12 mouse cellular contexts compared by ENCODE assay signal in genomic region chr16:7352808-7353207, GRCm38 (mm10).
A peak's percentile ranks its signal among the peaks of the same experiment; 100 is the strongest.
DNase-seq lines count a peak whose midpoint lies in the region; ATAC-seq and TF ChIP-seq lines count a peak whose summit lies in the region.
"Had no signal": no experiment of that assay in that cellular context is flagged by ENCODE, and none has a peak within 500 bp of the region (broad histone marks: within the 10 kb centered on the region; RNA-seq: fewer than 3 reads in every experiment).

No protein-coding gene starts in this region.

- no peaks in the 10 kb centered on the region for H3K36me3 ChIP-seq in hindbrain, embryonic 11.5 days (ENCODE audit: control insufficient read depth, insufficient read depth, low read length)
- no peaks in the 10 kb centered on the region for H3K36me3 ChIP-seq in heart, adult 2 months (ENCODE audit: control insufficient read depth, insufficient read depth, low read length)
- H3K36me3 ChIP-seq: limb, embryonic 10.5 days; liver, embryonic 15.5 days; midbrain, embryonic 12.5 days had no signal

- H3K4me3 ChIP-seq in hindbrain, embryonic 11.5 days (ENCODE audit: low read depth, low read length) = no peak overlapping the region
- no peak overlapping the region for H3K4me3 ChIP-seq in heart, adult 2 months
- H3K4me3 ChIP-seq: limb, embryonic 10.5 days; liver, embryonic 15.5 days; midbrain, embryonic 12.5 days had no signal

- no peaks in the 10 kb centered on the region for H3K27me3 ChIP-seq in hindbrain, embryonic 11.5 days (ENCODE audit: control insufficient read depth, insufficient read depth, low read length)
- H3K27me3 ChIP-seq in heart, adult 2 months (ENCODE audit: control insufficient read depth, insufficient read depth, low read length) = no peaks in the 10 kb centered on the region
- H3K27me3 ChIP-seq: liver, embryonic 15.5 days had no signal

- no peaks in the 10 kb centered on the region for H3K9me3 ChIP-seq in hindbrain, embryonic 11.5 days (ENCODE audit: control insufficient read depth, low read length)
- H3K9me3 ChIP-seq: limb, embryonic 10.5 days; liver, embryonic 15.5 days; midbrain, embryonic 12.5 days had no signal

- 70% methylated on average over 16 of the region's 16 CpGs for WGBS in hindbrain, embryonic 11.5 days
- 76% methylated on average over 16 of the region's 16 CpGs for WGBS in heart, adult 2 months

- TF ChIP-seq CTCF in heart, adult 2 months (IDR thresholded peaks at IDR 0.05) = no peak

- intact Hi-C loops in left cerebral cortex, postnatal 4 days (cut with DNase I) = no loop called here
- intact Hi-C loops in heart, adult 2 months (cut with DNase I) = no loop called here

- no peak overlapping the region for H3K27ac ChIP-seq in hindbrain, embryonic 11.5 days (ENCODE audit: low read depth, low read length)
- no peak overlapping the region for H3K27ac ChIP-seq in heart, adult 2 months
- H3K27ac ChIP-seq: limb, embryonic 10.5 days; liver, embryonic 15.5 days; midbrain, embryonic 12.5 days had no signal

- no peak for TF ChIP-seq POLR2A in heart, adult 2 months (IDR thresholded peaks at IDR 0.05; ENCODE audit: insufficient read depth, low read depth, low read length)

- H3K4me2 ChIP-seq in hindbrain, embryonic 11.5 days (replicated peaks; ENCODE audit: low read depth, low read length) = no peak overlapping the region
- H3K4me2 ChIP-seq: liver, embryonic 15.5 days; midbrain, embryonic 12.5 days had no signal

- peak; percentile 6 for DNase-seq in left cerebral cortex, postnatal 4 days
- DNase-seq in left cerebral cortex, adult 18-20 months (ENCODE audit: low spot score in 2 of 2) = no peak
- DNase-seq in testis, postnatal 10 days (ENCODE audit: low spot score) = peak; percentile 42
- DNase-seq in testis, postnatal 14 days (ENCODE audit: low spot score) = no peak
- DNase-seq in hindbrain, embryonic 11.5 days (ENCODE audit: low spot score) = no peak
- DNase-seq in heart, adult 2 months = no peak
- no peak for DNase-seq in layer of hippocampus, adult 11-12 months (ENCODE audit: low spot score)
- DNase-seq: adrenal gland, adult 2 months; layer of hippocampus, adult 9-11 months had no signal

- TF ChIP-seq EP300 in heart, adult 2 months (IDR thresholded peaks at IDR 0.05; ENCODE audit: insufficient read depth, low read depth, low read length) = no peak

- no peaks in the 10 kb centered on the region for H3K79me2 ChIP-seq in heart, adult 2 months (replicated peaks; ENCODE audit: control insufficient read depth, insufficient read depth, low read length)

- H3K4me1 ChIP-seq in hindbrain, embryonic 11.5 days (replicated peaks; ENCODE audit: control insufficient read depth, insufficient read depth, low read length) = no peaks in the 10 kb centered on the region
- no peaks in the 10 kb centered on the region for H3K4me1 ChIP-seq in heart, adult 2 months (ENCODE audit: control insufficient read depth, insufficient read depth, low read length)
- H3K4me1 ChIP-seq: liver, embryonic 15.5 days had no signal

- 0 out of 2 replicates have a peak, but pooled peaks have one; percentile 27 for ATAC-seq in hindbrain, embryonic 11.5 days (ENCODE audit: low FRiP score)

- no peak overlapping the region for H3K9ac ChIP-seq in hindbrain, embryonic 11.5 days (ENCODE audit: low read depth, low read length)
- no peak overlapping the region for H3K9ac ChIP-seq in heart, adult 2 months (ENCODE audit: low read depth, low read length)
- H3K9ac ChIP-seq: liver, embryonic 15.5 days; midbrain, embryonic 12.5 days had no signal

Comparison
In these comparisons a context has a peak if more than half of its experiments do, and no peak if none do; other contexts are left out.
1. DNase-seq: peak in left cerebral cortex, postnatal 4 days (single experiment) and testis, postnatal 10 days (single experiment); none in left cerebral cortex, adult 18-20 months (0 of 2), testis, postnatal 14 days (single experiment), hindbrain, embryonic 11.5 days (single experiment), heart, adult 2 months (0 of 2) and layer of hippocampus, adult 11-12 months (single experiment).